In genomic region chr7:100227896-100228525, GRCm38 (mm10) we compare ENCODE assay signal across 1 mouse cellular context.
TF ChIP-seq lines count a peak whose summit lies in the region.

No protein-coding gene starts in this region.

TF ChIP-seq in myocyte, 11 proteins besides CTCF, POLR2A, EP300 and RAD21 (continued from another document):
- TF ChIP-seq MYOG (IDR thresholded peaks at IDR 0.05; ENCODE audit: control insufficient read depth in 1 of 3, insufficient read depth in 1 of 3, insufficient read length in 2 of 3, low read depth in 2 of 3) (no peak), TCF3 (IDR thresholded peaks at IDR 0.05; ENCODE audit: insufficient read length, low read depth) (no peak), CEBPB (IDR thresholded peaks at IDR 0.05; ENCODE audit: insufficient read depth, poor library complexity, severe bottlenecking) (no peak), TCF12 (IDR thresholded peaks at IDR 0.05; ENCODE audit: insufficient read depth, poor library complexity, severe bottlenecking) (no peak), SRF (IDR thresholded peaks at IDR 0.05; ENCODE audit: control insufficient read depth, insufficient read length, low read depth) (no peak), POLR2AphosphoS2 (IDR thresholded peaks at IDR 0.05; ENCODE audit: insufficient read length, low read depth) (no peak), MAX (IDR thresholded peaks at IDR 0.05; ENCODE audit: low read depth) (no peak)
